Mouse (Mus musculus): Measurements from ENCODE around the gene Cyp4a31.
"Not testable (repeated sequence)": the region's sequence is repeated elsewhere in the genome, so short reads cannot be mapped to it uniquely, and the experiment has no call there.

Gene Cyp4a31

DNA sequence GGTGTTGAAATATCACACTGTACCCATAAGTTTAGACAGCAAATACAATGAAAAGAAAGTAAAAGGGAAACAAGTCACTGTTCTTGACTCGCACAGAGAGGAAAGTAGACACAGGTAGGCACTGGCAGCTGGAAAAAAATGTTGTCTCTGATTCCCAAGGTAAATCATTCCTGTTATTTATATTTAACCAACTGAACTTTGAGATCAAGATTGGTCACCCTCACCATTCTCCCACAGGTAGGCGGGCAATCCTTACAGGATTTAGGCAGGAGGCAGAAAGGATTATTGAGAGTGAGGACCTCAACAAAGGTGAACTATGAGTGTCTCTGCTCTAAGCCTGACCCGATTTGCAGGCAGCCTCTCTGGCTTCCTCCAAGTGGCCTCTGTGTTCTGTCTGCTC lies at the start of gene Cyp4a31:
TSS of gene Cyp4a31 (plus strand) at position 249 of the 400 bp plus-strand sequence.
- no peak for DNase-seq (ENCODE audit: low spot score in 2 of 2)

GRCm38 (mm10) chr4:115513964-115514363 lies 49.5 kb upstream of the Cyp4a31 start:
- DNase-seq (ENCODE audit: low spot score in 2 of 2), result not testable (repeated sequence)

DNA sequence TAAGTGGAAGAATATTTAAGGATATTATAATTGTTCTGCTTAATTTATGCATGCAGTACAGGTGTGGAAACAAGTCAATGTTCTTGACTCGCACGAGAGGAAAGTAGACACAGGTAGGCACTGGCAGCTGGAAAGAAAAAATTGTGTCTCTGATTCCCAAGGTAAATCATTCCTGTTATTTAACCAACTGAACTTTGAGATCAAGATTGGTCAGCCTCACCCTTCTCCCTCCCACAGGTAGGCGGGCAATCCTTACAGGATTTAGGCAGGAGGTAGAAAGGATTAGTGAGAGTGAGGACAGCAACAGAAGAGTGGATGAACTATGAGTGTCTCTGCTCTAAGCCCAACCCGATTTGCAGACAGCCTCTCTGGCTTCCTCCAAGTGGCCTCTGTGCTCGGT lies 45.4 kb upstream of the Cyp4a31 start, which contains the start of gene Cyp4a10:
TSS of gene Cyp4a10 (plus strand) at position 265 of the 400 bp plus-strand sequence.
- not testable (repeated sequence) for DNase-seq (ENCODE audit: low spot score in 2 of 2)

DNA sequence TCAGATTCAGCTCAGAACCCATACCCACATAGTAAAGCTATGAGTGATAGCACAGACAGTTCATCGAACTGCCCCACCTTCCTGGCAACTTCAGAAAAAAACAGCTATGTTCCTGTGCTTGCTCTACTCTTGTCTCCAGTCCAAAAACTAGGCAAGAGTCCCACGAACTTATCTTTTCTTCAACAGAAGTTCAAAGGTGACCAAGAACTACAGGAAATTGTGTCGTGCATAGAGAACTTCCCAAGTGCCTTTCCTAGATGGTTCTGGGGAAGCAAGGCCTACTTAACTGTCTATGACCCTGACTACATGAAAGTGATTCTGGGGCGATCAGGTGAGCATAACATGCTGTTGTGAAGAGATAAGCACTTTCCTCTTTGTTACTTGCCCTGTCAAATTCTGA lies 44.0 kb upstream of the Cyp4a31 start:
- DNase-seq (ENCODE audit: low spot score in 2 of 2), result no peak

DNA sequence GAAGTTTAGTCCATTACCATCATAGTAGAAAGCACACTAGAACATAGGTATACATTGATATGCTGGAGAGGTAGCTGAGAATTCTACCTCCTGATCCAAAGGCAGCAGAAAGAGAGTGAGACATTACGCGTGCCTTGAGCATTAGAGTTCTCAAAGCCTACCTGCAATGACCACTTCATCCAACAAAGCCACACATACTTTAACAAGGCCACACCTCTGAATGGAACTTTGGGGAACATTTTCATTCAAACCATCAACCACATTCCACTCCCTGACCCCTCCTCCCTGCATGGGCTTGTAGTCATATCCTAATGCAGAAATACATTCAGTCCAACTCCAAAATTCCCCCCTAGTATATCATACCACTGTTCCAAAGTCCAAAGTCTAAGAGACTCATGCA lies 41.7 kb upstream of the Cyp4a31 start:
- no peak for DNase-seq (ENCODE audit: low spot score in 2 of 2)

DNA sequence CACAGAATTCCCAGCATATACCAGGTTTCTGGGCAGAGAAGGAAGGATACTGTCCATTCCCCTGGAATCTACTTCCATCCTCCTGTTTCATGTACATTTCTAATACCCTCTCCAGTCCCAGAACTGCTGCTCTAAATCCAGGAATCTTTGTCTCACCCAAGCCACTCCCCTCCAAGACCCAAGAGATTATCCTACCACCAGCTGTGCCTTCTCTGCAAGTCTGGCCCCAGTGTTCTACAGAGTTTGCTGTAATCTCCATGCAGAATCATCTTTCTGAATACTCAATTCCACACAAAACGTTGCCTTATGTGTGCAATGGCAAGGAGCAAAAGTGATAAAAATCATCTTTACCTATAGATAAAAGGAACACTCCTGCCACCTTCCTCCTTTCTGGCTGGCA lies 18.3 kb upstream of the Cyp4a31 start:
- DNase-seq (ENCODE audit: low spot score in 2 of 2), result no peak

- no peak for DNase-seq (ENCODE audit: low spot score in 2 of 2)
Observed at GRCm38 (mm10) chr4:115546141-115546828, 17.2 kb upstream of the Cyp4a31 start.

- no peak for DNase-seq (ENCODE audit: low spot score in 2 of 2)
Observed at GRCm38 (mm10) chr4:115552726-115553125, 10.7 kb upstream of the Cyp4a31 start.

- no peak for DNase-seq (ENCODE audit: low spot score in 2 of 2)
Observed at GRCm38 (mm10) chr4:115555513-115555912, 7.9 kb upstream of the Cyp4a31 start.

DNA sequence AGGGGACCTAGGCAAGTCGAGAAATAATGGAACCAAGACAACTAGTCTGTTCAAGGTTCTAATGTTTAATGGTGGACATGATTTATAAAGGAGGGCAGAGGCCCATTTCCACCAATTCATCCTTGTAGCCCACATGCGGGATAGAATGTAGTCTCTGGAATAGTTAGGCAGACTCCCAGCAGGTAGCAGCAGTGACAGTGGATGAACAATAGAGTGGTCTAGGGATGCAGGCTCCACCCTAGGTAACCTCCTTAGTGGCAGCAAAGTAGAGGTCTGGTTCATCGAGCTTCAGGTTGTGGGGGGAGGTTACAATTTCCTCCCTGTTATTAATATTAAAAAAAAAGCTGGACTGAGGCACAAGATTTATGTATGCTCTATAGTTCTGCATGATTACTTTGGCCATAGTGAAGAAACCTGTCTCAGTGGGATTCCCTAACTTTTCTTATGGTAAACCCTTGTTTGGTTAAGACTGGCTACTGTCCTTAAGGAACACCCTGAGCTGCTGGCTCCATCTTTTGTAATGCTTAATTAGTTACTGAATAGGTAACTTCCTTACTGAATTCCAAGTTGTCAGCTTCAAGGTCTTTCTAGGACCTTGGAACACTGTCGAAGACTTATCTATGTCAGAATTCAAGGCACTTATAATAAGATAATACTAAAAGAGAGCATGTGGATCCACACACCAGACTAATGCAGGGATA lies 5.4 kb upstream of the Cyp4a31 start:
- DNase-seq (ENCODE audit: low spot score in 2 of 2), result no peak

GRCm38 (mm10) chr4:115561236-115561635 lies 2.2 kb upstream of the Cyp4a31 start:
- DNase-seq (ENCODE audit: low spot score in 2 of 2), result not testable (repeated sequence)

DNA sequence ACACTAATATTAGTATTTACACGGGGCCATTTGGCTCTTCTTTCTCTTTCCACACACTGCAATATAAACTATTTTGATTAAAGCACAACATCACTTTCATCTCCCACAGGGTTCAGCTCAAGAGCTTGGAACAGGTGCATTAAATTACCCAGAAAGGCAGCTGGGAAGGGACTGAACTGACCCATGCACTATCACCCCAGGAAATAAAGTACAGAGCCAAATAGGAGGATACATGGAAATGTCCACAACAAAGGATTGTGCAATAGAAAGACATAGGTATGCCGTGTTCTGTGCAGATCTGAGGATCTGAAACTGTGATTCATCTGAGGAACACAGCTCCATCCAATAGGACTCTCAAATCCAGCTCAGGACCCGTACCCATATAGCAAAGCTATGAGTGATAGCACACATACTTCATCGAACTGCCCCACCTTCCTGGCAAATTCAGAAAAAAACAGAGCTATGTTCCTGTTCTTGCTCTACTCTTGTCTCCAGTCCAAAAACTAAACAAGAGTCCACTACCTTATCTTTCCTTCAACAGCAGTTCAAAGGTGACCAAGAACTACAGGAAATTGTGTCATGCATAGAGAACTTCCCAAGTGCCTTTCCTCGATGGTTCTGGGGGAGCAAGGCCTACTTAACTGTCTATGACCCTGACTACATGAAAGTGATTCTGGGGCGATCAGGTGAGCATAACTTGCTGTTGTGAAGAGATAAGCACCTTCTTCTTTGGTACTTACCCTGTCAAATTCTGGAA lies 1.2 kb downstream of the Cyp4a31 start:
- DNase-seq (ENCODE audit: low spot score in 2 of 2), result not testable (repeated sequence)

DNA sequence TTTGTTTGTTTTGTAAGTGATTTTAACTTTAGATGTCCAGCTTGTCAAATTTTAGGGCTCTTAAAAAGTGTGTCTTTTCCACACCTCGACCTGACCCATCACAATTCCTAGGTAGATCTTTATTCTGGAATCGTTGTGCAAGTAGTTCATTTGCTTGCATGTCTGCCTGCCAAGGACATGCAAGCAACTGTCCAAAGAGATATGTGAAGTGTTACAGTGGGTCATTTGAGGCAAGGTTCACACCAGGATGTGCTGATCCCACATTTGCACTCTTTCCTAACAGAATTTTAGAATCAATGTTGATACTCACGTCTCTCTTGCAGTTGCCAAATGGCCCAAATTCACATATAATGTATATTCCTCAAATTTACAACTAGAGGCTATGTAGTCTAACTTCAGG lies 11.8 kb downstream of the Cyp4a31 start:
- no peak for DNase-seq (ENCODE audit: low spot score in 2 of 2)

GRCm38 (mm10) chr4:115575776-115576175 lies 12.3 kb downstream of the Cyp4a31 start:
- DNase-seq (ENCODE audit: low spot score in 2 of 2), result no peak

- peak in 1 of 2 experiments; percentile 16 for DNase-seq (ENCODE audit: low spot score in 2 of 2)
Observed at GRCm38 (mm10) chr4:115583036-115583435, 19.6 kb downstream of the Cyp4a31 start.

GRCm38 (mm10) chr4:115596357-115596756 lies 32.9 kb downstream of the Cyp4a31 start:
- no peak for DNase-seq (ENCODE audit: low spot score in 2 of 2)

- no peak for DNase-seq (ENCODE audit: low spot score in 2 of 2)
Observed at GRCm38 (mm10) chr4:115596824-115597336, 33.4 kb downstream of the Cyp4a31 start.

DNA sequence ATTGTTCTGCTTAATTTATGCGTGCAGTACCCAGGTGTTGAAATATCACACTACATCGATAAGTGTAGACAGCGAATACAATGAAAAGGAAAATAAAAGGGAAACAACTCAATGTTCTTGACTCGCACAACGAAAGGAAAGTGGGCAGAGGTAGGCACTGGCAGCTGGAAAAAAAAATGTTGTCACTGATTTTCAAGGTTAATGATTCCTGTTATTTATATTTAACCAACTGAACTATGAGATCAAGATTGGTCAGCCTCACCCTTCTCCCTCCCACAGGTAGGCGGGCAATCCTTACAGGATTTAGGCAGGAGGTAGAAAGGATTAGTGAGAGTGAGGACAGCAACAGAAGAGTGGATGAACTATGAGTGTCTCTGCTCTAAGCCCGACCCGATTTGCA lies 37.2 kb downstream of the Cyp4a31 start, which contains the start of gene Cyp4a32:
TSS of gene Cyp4a32 (plus strand) at position 359 of the 400 bp plus-strand sequence.
- not testable (repeated sequence) for DNase-seq (ENCODE audit: low spot score in 2 of 2)

DNA sequence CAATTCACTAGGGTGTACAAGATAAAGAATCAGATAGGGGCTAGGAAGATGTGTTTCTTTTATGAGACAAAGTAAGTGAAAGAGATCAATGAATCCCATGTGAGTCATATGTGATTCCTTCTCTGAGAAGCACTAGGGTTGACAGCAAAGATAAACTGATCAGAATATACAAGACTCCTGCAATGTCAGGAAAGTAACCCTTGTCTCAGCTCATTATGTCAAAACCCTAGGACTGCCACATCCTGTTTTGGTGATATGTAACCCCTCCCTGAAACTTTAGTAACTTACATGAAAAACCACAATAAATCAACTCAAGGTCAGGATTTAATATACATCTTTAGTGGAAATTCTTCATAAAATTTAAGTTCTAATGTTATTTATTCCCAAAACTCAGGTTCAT lies 50.6 kb downstream of the Cyp4a31 start:
- DNase-seq (ENCODE audit: low spot score in 2 of 2), result no peak

DNA sequence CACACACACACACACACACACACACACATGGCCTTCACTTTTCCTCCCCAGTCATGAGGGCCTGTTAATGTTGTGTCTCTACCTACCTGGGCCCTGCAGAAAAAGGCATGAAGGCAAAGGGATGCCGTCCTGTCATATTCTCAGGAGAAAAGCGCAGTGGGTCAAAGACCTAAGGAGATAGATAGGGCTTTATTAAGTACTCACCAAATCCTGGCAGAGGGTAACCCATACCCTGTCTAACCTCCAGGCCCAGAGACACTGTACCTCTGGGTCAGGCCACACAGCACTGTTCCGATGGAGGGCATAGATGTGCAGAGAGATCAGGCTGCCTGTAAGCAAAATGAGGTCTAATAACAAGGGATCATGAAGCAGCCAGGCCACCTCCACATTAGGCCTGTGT lies 62.1 kb downstream of the Cyp4a31 start:
- not testable (repeated sequence) for DNase-seq (ENCODE audit: low spot score in 2 of 2)
